Mouse (Mus musculus) retina, postnatal 1 day (tissue): ENCODE results near the gene Cacna1h.

Experiments used
- DNase-seq: peaks from one replicate; pipeline ENCODE4 v3.0.0-alpha.2; 2012

Gene Cacna1h

DNA sequence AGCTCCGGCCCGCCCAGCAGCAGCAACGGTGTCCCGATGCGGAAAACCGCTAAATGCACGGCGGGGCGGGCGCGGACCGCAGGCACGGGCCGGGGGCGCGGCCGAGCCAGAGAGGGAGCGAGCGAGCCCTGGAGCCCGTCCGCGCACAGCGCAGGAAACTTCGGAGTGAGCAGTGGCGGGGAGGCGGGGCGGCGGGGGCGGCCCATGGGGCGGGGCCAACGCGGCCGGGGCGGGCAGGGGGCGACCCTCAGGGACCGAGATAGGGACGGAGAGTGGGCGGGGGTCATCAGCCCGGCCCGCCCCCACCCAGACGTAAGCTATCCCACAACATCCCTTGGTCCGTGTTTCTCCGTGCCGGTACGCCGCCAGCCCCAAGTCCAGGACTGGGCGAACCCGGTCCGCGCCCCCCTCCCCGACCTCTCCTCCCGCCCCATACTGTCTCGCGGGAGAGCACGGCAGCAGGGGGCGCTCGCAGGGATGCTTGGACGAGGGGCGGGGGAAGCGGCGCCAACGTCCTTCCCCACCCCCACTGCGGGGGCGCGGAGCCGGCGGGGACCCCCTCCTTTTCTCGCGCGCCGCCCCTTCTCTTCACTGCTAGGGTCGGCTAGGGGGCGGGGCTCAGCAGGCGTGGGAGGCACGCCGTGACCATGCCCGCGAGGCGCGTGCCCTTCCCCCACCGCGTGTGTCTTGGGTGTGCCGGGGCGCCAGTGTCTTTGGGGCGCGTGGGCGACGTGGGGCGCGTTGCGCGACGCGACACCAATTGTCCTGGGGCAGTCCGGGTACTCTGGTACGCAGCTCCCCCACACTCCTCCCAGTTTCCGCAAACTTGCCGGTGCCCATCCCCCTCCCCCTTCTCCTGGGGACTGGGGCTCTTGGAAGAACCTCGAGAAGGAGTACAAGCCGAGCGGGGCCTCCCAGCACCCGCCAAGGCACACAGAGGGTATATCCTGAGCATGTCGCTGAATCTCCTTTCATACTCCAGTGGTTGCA lies at the start of gene Cacna1h:
Gene Cacna1h (minus strand): TSS at position 167 of the 990 bp plus-strand sequence.
- peak; percentile 91 for DNase-seq

DNA sequence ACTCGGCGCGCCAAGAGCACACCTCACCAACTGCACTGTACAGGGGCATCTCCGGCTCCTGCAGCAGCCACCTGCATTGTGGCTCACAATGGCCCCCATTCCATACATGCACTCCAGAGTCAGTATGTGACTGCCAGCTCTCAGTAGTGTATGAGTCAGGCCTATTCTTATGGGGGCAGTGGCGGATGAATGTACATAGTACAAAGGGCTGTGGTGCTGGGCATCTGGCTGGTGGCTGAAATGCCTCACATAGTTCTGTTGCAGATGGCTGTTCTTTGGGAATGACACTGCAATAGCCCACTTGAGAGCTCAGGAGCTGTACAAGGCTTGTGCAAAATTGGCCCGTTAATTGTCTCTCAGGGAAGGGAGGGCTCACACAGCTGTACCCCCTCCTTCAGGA lies 48.5 kb upstream of the Cacna1h start:
- DNase-seq, result no peak

DNA sequence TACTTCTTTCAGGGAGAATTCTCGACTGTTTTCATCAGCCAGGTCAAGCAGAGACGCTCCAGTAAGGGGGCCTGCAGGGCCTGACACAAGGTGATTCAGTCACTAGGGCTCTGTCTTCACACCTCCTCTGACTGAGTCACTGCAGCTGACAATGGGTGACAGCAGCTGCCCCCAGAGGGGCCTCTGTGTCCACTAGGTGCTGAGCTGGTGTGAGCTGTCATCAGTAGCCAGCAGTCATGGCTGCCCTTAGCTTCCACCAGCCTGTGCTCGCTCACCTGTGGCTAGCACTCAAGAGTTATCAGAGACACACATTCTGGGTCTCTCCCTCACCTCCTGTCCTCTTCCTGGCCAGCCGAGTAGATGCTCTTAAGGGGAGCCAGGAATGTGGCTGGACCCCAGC lies 47.2 kb upstream of the Cacna1h start:
- no peak for DNase-seq

DNA sequence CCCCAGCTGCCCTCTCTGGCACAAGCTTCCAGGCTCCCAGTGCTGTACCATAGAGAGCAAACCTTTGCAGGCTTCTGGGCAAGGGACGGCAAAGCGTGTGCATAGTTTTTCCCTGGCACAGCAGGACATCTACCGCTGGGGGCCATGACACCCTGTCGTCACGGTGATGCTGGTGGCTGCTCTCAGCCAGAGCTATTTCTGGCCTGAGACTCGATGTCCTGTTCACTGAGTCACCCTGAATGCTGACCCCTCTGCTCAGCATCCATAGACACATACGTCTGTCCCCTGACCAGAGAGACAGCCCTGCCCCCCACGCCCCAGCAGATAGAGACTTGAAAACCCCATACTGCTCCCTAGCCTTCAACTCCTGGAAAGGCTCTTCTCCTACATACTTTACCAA lies 46.6 kb upstream of the Cacna1h start:
- no peak for DNase-seq

DNA sequence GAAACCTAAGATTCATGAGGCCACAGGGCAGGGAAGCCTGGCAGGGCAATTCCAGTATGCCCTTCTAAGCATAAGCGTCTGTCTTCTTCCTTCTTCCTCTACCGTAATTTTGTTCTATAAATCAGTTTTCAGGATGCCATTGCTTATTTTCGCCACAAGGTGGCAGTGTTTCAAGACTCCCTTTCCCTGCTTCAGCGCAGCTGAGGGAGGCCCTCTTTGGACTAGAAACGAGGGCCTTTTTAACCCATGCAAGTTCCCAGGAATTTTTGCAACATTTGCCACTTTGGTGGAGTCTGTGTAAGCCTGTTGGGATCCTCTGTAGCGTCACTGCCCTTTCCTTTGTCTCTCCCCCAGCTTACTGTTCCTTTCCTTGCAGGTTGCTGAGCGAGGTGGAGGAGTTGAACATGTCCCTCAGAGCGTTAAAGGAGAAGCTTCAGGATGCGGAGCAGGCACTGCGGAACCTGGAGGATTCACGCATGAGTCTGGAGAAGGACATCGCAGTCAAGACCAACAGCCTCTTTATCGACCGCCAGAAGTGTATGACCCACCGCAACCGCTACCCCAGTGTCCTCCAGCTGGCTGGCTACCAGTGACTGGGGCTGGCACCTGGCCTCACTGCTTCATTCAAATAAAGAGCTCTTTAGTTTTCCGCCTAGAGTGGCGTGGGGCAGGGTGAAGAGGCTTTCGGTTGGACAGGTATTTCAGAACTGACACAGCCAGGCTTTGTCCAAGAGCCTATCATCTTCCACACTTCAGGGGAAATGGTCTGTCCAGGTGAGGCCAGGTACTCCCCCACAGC lies 42.6 kb upstream of the Cacna1h start:
- peak; percentile 85 for DNase-seq

DNA sequence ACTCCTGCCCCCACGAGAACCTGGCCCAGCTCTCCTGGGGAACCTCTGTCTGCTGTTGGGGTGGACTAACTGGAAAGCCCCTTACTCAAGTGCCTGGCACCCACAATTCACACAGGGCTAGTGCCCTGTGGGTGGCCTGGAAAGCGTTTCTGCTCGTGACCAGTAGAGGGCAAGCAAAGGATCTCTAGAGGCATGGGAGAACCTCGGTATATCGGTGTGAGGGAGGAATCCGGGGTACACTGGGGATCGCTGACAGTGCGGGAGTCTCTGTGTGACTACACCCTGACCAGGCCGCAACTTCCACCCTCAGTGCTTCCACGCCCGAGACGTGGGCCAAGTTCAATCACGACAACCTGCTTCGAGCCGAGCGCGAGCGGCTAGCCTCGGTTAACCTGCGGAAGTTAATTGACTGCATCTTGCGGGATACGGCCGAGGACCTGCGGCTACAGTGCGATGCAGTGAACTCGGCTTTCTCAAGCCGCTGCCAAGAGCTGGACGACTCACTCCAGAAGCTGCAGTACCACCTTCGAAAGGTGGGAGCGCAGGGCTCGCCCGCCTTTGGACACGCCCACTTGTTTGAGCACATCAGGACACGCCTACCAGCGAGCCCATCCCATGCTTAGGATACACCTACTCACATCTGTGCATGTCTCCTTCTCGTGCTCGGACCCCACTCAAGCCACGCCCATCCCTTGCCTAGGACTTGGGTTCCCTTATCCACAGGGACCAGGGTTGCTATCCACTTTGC lies 40.9 kb upstream of the Cacna1h start:
- DNase-seq, result peak; percentile 85

DNA sequence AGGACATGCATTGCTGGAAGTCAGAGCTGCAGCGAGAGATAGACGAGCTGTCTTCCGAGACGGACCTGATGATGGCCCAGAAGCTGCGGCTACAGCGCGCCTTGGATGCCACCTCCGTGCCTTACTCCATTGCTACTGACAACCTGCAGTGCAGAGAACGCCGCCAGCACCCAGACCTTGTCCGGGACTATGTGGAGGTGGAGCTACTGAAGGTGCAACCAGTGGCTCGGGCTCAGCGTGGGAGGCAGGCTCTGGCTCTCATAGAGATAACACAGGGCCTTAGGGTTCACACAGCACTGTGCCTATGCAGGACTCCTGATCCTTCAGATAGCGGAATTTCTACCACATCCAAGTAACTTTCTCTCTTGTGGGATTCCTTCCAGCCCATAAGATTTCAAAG lies 38.5 kb upstream of the Cacna1h start:
- DNase-seq, result no peak

DNA sequence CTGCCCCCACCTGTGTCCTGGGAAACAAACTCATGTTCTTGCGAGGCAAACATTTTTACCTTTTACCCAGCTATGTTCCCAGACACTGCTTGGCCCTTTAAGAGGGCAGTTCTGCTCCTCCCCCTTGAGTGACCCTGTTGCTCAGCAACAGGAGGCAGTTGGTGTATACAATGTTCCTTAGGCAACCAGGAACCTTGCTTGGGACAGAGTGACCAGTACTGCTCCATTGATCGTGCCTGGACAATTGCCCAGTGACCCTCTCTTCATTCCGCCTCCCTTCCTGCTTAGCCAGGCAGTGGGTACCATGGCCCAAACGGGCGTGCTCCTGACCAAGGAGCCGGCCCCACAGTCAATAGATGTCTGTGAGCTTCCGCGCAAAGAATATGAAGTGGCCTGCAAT lies 37.8 kb upstream of the Cacna1h start:
- DNase-seq, result peak; percentile 91

DNA sequence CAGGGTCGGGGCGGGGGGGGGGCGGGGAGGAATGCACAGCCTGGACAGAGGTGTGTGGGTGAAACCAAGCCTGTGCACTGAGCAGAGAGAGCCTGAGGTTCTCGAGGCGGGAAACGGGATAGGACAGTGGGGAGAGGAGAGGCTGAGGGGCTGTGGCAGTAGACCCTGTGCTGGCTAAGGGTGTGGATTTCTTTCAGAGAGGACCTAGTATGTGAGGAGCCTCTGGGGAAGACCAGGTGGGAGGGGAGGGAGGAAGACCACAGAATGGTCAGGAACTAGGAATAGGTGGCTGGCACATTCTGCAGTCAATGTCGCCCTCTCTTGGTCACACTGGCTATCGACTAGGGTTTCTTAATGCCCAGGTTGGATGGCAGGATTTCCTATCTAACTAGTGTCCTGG lies 36.2 kb upstream of the Cacna1h start:
- peak; percentile 88 for DNase-seq

DNA sequence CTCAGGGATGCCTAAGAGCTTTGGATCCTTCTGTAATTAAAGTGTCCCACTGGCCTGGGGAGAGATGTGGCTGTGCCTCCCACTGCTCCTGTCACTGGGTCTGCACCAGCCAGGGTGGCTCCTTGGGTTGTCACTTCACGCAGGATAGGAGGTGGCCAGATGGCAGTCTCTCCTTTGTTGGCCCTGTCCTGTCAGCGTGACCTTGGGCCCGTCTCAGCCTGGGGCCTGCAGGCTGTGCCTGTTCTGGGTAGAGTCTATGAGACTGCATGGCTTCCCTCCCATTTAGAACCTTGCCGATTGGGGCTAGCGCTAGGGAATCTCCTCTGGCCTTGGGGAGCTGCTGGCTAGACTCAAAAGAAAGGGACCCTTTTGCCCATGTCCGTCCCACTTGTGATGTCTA lies 34.7 kb upstream of the Cacna1h start:
- no peak for DNase-seq

DNA sequence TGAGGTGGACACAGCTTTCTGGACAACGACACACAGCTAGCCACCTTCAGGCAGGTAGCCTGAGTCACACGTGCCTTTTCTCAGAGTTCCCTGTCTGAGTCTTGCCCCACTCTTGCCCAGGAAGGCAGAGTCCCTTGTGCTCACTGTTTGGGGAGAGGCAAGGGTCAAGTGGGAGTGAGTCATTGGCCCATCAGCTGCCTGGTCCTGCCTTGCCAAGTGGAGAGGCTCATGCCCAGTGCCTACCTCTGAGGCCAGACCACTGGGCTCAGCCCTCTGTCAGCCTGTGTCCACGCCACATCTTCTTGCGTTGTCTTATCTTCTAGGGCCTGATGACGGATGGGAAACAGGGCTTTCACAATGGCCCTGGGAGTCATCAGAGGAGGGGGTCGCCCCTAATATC lies 34.2 kb upstream of the Cacna1h start:
- no peak for DNase-seq

DNA sequence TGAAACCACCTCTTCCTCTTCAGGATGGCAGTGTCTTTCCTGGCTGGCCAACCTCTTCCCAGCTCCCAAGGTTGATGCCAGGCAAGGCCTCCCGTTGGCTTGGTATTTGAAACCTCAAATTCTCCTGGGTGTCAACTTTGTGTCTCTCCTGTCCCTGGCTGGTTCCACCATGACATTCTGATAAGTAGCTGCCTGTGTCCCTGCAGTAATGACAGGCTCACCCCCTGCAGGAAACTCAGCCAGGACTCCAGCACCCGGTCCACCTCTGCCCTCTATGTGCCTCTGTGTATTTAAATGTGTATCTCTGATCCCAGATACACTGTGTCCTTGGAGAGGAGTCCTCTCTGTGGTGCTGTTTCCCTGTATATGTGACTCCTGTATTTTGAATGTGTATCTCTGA lies 32.7 kb upstream of the Cacna1h start:
- no peak for DNase-seq

DNA sequence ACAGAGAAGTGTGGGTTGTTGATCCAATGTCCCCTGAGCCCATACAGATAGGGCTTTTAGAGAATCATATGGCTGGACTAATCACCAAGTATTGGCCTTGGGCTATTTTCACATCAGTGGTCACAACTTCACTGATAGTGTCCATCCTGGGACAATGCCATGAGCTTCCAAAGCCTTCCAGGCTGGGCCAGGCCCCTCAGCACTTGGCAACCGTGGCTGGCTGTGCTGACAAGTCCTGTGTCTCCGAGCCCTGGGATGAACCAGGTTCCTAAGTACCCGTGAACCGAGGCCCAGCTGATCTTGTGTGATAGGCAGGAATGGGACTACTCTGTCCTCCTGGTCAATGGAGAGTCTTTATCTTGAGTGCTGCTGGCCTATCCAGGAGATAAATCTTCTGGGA lies 30.5 kb upstream of the Cacna1h start:
- no peak for DNase-seq

DNA sequence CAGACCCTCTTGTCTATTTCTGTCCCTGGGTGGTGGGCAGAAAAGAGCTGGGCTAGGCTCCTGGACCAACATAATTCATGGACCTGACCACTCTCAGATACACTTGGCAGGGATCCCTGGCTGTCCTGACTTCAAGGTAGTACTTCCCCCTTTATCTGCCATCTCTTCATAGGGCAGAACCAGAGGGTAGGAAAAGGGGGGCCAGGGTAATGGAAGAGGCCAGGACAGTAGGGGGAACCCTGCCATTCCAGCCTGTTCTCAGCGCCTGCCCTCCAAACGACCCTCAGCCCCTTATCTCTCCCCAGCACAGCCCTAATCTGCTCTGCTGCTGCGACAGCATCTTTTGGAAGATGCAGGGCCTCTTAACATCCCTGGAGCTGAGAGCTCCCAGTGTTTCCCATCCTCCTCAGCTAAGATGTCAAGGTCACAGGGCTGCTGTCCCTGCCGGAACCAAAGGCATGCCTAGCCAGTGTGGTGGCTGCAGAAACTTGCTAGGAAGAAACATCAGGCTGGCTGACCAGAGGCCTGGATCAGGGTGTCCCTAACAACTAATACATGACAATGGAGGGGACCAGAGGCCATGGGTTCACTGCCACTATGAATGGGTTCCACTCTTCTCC lies 29.9 kb upstream of the Cacna1h start:
- no peak for DNase-seq

DNA sequence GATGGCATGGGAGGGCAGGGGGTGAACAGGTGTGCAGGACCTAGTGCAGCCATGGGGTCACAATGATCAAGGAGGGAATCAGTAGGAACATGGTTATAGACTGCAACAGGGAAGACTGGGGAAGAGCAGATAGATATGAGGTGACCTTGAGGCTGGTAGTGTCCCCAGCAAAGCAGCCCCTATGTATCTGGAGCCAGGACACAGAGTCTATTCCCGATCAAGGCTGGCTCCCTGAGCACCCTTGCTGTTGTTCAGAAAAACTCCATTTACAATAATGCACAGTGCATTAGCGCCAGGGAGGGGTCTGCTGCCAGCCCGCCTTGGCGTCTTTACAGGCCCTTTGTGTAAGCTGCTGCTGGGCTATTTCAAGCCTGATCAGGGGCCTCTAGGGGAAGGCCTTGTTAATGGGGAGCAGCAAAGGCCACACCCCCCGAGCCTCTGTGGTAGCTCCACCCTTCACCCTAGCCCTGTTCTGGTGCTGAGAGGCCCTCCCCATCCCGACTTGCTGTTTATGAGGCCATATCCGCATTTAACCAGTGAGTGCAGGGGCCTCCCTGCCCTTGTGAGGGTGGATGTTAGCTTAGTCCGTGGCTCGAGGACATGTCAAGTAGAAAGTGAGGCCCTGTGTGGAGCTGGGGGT lies 28.8 kb upstream of the Cacna1h start:
- DNase-seq, result peak; percentile 80

DNA sequence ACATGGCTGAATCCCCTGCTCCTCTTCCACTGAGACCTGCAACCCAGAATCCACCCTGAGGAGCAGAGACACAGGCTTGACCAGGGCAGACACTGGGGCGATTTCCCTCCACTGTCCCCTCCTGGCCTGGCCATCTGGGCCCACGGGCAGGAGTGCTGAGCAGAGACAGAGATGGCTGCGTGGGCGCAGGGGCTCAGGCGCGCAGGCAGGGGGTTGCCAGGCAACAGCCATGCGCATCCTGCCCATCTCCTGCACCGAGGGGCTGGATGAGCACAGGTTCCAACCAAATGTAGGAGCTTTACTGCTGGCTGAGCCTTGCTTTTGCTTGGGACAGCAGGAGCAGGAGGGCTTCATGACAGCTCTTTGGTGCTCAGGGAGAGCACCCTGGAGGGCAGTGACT lies 23.0 kb upstream of the Cacna1h start:
- no peak for DNase-seq

DNA sequence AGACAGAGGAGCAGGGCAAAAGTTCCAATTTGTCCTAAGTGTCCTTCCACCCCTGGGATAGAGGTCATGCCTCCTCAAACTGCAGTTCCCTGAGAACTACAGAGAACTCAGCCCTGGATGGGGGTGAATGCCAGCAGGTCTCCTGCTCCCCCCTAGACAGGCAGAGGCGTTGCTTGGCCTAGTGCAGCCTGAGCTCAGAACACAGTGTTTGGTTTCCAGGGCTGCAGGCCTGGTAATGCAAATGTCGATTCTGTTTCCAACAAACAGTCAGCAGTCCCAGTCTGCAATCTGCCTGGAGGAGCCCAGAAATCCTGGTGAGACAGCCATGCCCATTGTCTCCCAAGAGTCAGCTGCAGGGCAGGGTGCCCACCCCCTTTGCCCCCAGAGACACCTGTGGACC lies 20.7 kb upstream of the Cacna1h start, which contains the start of gene Tekt4:
Gene Tekt4 (plus strand): TSS at position 344 of the 400 bp plus-strand sequence.
- no peak for DNase-seq

DNA sequence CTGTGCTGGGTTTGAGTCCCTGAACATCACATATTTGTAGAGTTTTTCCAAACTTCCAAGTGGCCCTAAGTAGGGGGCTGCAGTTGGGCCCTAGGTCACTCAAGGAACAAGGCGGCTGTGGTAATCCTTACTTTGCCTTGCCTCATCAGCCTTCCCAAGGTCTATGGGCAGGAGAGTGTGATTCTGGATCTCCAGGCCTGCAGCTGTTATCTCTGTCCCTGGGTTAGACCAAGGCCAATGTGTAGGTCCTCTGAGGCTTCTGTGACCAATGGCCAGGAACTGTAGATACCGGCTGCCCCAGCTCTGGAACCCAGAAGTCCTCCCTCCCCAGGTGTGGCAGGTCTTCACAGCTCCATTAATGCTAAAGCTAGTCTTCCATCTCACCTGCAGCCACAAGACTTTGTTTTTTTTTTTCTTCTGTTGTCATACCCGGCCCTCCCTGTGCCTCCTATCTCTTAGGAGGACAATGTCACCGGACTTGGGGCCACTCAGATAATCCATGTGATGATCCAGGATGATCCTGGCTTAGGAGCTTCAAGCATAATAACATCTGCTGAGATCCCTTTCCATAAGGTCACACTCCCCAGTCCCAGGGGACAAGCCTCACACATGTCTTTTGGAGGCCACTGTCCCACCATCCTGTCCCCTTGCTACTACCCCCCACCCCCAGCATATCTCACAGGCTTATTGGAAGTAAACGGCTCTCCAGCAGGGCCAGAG lies 18.8 kb upstream of the Cacna1h start:
- peak; percentile 89 for DNase-seq

DNA sequence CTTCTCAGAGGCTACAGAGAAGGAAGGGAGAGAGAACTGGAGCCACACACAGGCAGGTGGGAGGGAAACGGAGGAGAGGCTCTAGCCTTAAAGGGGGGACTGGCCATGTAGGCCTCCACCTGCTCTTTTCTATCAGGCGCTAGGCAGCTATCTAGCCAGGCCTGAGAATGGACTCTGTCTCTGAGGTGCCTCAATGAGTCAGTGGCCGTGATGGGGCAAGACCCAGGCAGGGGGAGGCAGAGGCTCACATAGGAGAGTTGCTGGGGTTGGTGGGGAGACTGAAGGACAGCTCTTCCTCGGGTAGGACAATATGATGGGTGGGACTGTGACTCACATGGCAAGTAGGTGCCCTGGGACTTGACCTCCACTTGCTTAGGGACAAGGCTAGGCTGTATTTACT lies 16.7 kb upstream of the Cacna1h start:
- DNase-seq, result no peak

DNA sequence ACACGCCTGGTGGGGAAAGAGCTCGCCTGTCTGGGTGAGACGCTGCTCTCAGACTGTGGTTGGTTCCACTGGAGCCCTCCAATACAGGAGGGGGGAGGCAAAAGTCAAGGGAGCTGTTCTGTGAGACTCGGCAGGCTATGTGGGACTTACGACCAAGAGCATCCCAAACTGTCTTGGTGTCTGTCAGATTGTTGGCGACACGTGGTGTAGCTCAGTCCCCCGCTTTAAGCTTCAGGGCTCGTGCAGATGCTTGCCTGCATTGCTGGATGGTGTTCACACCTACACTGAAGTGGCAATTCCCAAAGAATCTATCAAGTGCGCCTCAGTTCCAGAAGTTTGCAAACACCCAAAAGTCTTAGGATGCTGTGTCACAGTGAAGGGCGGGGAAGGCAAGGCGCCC lies 14.3 kb upstream of the Cacna1h start:
- DNase-seq, result no peak

DNA sequence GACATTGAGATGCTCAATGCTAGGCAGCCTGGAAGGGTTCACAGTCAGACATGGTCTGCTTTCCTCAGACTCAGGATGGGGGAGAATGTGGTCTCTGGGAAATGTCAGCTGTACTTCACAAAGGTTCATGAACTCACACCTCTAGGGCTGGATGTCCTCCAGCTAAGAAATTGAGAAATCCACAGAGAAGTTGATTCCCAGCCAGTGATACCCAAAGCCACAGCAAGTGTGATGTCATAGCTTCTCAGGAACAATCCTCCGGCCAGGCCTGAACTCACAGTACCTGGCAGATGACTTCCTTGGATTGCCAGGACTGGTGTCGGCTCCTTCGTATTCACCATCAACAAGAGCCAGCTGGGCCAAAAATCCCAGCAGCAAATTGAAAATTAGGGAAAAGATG lies 12.3 kb upstream of the Cacna1h start:
- DNase-seq, result no peak
